In the genomic region with DNA sequence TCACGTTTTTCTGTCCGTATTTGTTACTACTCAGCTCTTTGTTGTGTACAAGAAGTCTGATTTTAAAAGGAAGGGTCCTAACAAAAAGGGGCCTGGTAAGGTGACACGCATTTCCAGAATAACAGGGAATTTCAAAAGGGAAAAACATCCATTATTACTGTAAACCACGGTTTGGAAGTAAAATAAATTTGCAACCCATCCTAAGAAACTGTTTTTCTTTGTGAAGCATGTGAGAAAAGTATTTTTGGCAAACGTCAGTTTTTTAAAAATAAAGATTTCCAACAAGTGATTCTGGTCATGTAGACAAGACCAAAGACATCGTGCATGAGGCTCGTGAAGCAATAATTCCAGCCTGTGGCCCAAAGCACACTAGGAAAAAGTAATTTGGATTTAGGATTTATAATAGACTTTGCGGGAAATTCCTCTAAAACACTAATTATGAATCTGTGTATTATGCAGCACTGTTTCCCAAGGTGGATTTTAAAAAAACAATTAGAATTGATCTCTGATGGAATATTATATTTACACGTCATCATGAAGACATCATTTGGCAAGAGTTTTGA, we compare ENCODE assay signal across 7 mouse cellular contexts. TPM values are rescaled to one million over a fixed set of nuclear protein-coding genes. Genes with fewer than 3 reads are reported as not detected.
DNase-seq lines count a peak whose midpoint lies in the region; ATAC-seq and TF ChIP-seq lines count a peak whose summit lies in the region.

No protein-coding gene starts in this region.

- TF ChIP-seq EP300 in lung, postnatal 0 days (IDR thresholded peaks at IDR 0.05): 0 out of 2 replicates have a peak, but pooled peaks have one; percentile 1
- no peak for TF ChIP-seq EP300 in stomach, postnatal 0 days (optimal IDR thresholded peaks at IDR 0.05)

- H3K4me2 ChIP-seq in lung, postnatal 0 days (replicated peaks; ENCODE audit: low read depth, low read length): peak overlapping the region; percentile 81
- peak overlapping the region; percentile 78 for H3K4me2 ChIP-seq in limb, embryonic 15.5 days
- H3K4me2 ChIP-seq in stomach, postnatal 0 days (replicated peaks; ENCODE audit: low read depth): peak overlapping the region; percentile 86

- no peaks in the 10 kb centered on the region for H3K27me3 ChIP-seq in lung, postnatal 0 days (replicated peaks; ENCODE audit: insufficient read depth, low read length)
- H3K27me3 ChIP-seq in forebrain, embryonic 10.5 days (ENCODE audit: poor library complexity, severe bottlenecking): no peaks in the 10 kb centered on the region
- no peaks in the 10 kb centered on the region for H3K27me3 ChIP-seq in limb, embryonic 15.5 days
- H3K27me3 ChIP-seq in stomach, postnatal 0 days (ENCODE audit: control insufficient read depth, insufficient read depth, low read length): no peaks in the 10 kb centered on the region

- H3K36me3 ChIP-seq in lung, postnatal 0 days (ENCODE audit: insufficient read depth, low read length): no peaks in the 10 kb centered on the region
- H3K36me3 ChIP-seq in forebrain, embryonic 10.5 days (replicated peaks): no peaks in the 10 kb centered on the region
- no peaks in the 10 kb centered on the region for H3K36me3 ChIP-seq in limb, embryonic 15.5 days
- H3K36me3 ChIP-seq in stomach, postnatal 0 days (ENCODE audit: control insufficient read depth, insufficient read depth, low read length): no peaks in the 10 kb centered on the region

- H3K9me3 ChIP-seq in lung, postnatal 0 days (ENCODE audit: low read length): no peaks in the 10 kb centered on the region
- H3K9me3 ChIP-seq in forebrain, embryonic 10.5 days: no peaks in the 10 kb centered on the region
- H3K9me3 ChIP-seq in limb, embryonic 15.5 days: no peaks in the 10 kb centered on the region
- H3K9me3 ChIP-seq in stomach, postnatal 0 days (ENCODE audit: control insufficient read depth, low read length): no peaks in the 10 kb centered on the region

- ATAC-seq in lung, postnatal 0 days: no peak
- ATAC-seq in limb, embryonic 15.5 days (ENCODE audit: insufficient number of reproducible peaks, low FRiP score, low TSS enrichment, low read depth): no peak
- ATAC-seq in stomach, postnatal 0 days (ENCODE audit: low FRiP score, low TSS enrichment): no peak

- H3K4me1 ChIP-seq in lung, postnatal 0 days (ENCODE audit: insufficient read depth, low read depth, low read length): peaks cover 8% of the 10 kb centered on the region; the same call in 1 of the 2 replicates
- H3K4me1 ChIP-seq in forebrain, embryonic 10.5 days: peaks cover 66% of the 10 kb centered on the region
- peaks cover 4% of the 10 kb centered on the region; the same call in 1 of the 2 replicates for H3K4me1 ChIP-seq in limb, embryonic 15.5 days
- no peaks in the 10 kb centered on the region for H3K4me1 ChIP-seq in stomach, postnatal 0 days (replicated peaks; ENCODE audit: control insufficient read depth, insufficient read depth)

- H3K9ac ChIP-seq in lung, postnatal 0 days (replicated peaks; ENCODE audit: low read depth): peak overlapping the region; percentile 69
- H3K9ac ChIP-seq in limb, embryonic 15.5 days: peak overlapping the region; percentile 68
- peak overlapping the region; percentile 84 for H3K9ac ChIP-seq in stomach, postnatal 0 days (ENCODE audit: low read length)

- TF ChIP-seq CTCF in lung, postnatal 0 days (IDR thresholded peaks at IDR 0.05): no peak
- no peak for TF ChIP-seq CTCF in stomach, postnatal 0 days (IDR thresholded peaks at IDR 0.05; ENCODE audit: low read depth)

- peak overlapping the region; percentile 45 for H3K4me3 ChIP-seq in lung, postnatal 0 days (ENCODE audit: low read depth, low read length)
- H3K4me3 ChIP-seq in forebrain, embryonic 10.5 days: peak overlapping the region; percentile 93
- peak overlapping the region; percentile 65 for H3K4me3 ChIP-seq in limb, embryonic 15.5 days
- peak overlapping the region; percentile 59 for H3K4me3 ChIP-seq in stomach, postnatal 0 days (ENCODE audit: low read depth, low read length)

- H3K27ac ChIP-seq in lung, postnatal 0 days (ENCODE audit: low read length): peak overlapping the region; percentile 97
- H3K27ac ChIP-seq in forebrain, embryonic 10.5 days: peak overlapping the region; percentile 99
- H3K27ac ChIP-seq in limb, embryonic 15.5 days: peak overlapping the region; percentile 98
- H3K27ac ChIP-seq in stomach, postnatal 0 days (replicated peaks): peak overlapping the region; percentile 100

- 25% methylated on average over 9 of the region's 9 CpGs for WGBS in lung, postnatal 0 days
- WGBS in forebrain, embryonic 10.5 days: 10% methylated on average over 9 of the region's 9 CpGs
- whole genome bisulfite sequencing in limb, embryonic 15.5 days: 24% methylated on average over 9 of the region's 9 CpGs
- WGBS in stomach, postnatal 0 days: 31% methylated on average over 9 of the region's 9 CpGs

- no peak for DNase-seq in lung, postnatal 0 days (ENCODE audit: low spot score)
- no peak for DNase-seq in lung, postnatal 10 days
- no peak for DNase-seq in forebrain, embryonic 10.5 days (ENCODE audit: extremely low spot score, low spot score)
- no peak for DNase-seq in stomach, postnatal 0 days (ENCODE audit: low spot score)
- no peak for DNase-seq in cerebellum, adult 9-10 months
- DNase-seq in yolk sac, embryonic 10.5 days (ENCODE audit: low spot score): no peak

RNA-seq across cellular contexts. Expression of gene Mllt10, which starts 3.2 kb away (rescaled TPM):
- 35.1 and 38.9 TPM in 2 replicates for polyA plus RNA-seq in lung, postnatal 0 days (2015; fragmentation: Nextera tagmentation; extraction: Ambion mirVana)
- polyA plus RNA-seq in forebrain, embryonic 10.5 days (2016; fragmentation: Nextera tagmentation; extraction: Ambion mirVana): 65.0 and 68.0 TPM in 2 replicates
- 51.3 and 53.4 TPM in 2 replicates for polyA plus RNA-seq in limb, embryonic 15.5 days (2015; fragmentation: Nextera tagmentation; extraction: Ambion mirVana)
- 25.9 and 27.4 TPM in 2 replicates for polyA plus RNA-seq in stomach, postnatal 0 days (2015; fragmentation: Nextera tagmentation; extraction: Ambion mirVana)

RNA-seq across cellular contexts. Expression of gene Skida1, which starts 9.4 kb away (rescaled TPM):
- polyA plus RNA-seq in lung, postnatal 0 days (2015; fragmentation: Nextera tagmentation; extraction: Ambion mirVana): 2.5 and 3.0 TPM in 2 replicates
- 16.0 and 17.2 TPM in 2 replicates for polyA plus RNA-seq in forebrain, embryonic 10.5 days (2016; fragmentation: Nextera tagmentation; extraction: Ambion mirVana)
- 5.1 and 7.6 TPM in 2 replicates for polyA plus RNA-seq in limb, embryonic 15.5 days (2015; fragmentation: Nextera tagmentation; extraction: Ambion mirVana)
- polyA plus RNA-seq in stomach, postnatal 0 days (2015; fragmentation: Nextera tagmentation; extraction: Ambion mirVana): 1.5 and 1.9 TPM in 2 replicates

RNA-seq across cellular contexts. Expression of gene A930004D18Rik, which starts 20.7 kb away (rescaled TPM):
- polyA plus RNA-seq in lung, postnatal 0 days (2015; fragmentation: Nextera tagmentation; extraction: Ambion mirVana): 11.0 and 11.3 TPM in 2 replicates
- 13.8 and 17.9 TPM in 2 replicates for polyA plus RNA-seq in forebrain, embryonic 10.5 days (2016; fragmentation: Nextera tagmentation; extraction: Ambion mirVana)
- polyA plus RNA-seq in limb, embryonic 15.5 days (2015; fragmentation: Nextera tagmentation; extraction: Ambion mirVana): 13.0 and 16.8 TPM in 2 replicates
- 7.5 and 9.4 TPM in 2 replicates for polyA plus RNA-seq in stomach, postnatal 0 days (2015; fragmentation: Nextera tagmentation; extraction: Ambion mirVana)
